Mouse (Mus musculus) myocyte (in vitro differentiated cells): ENCODE results near the gene Tiprl.

Source experiments
- POLR2A ChIP-seq: IDR thresholded peaks from one replicate; pipeline ENCODE4 v1.6.1; 2011; ENCODE audit warnings: low read depth, mild to moderate bottlenecking, control low read depth, moderate library complexity; ENCODE audit not compliant: insufficient read length
- POLR2AphosphoS2 ChIP-seq: IDR thresholded peaks from one replicate; pipeline ENCODE4 v1.6.1; 2011; ENCODE audit warnings: low read depth, control low read depth; ENCODE audit not compliant: insufficient read length
- TCF12 ChIP-seq: IDR thresholded peaks from one replicate; pipeline ENCODE4 v1.6.1; 2011; ENCODE audit warnings: mild to moderate bottlenecking, control low read depth; ENCODE audit not compliant: poor library complexity, insufficient read depth, severe bottlenecking

GRCm38 (mm10) chr1:165201445-165202012, 35.3 kb downstream of the Tiprl start:
- TF ChIP-seq POLR2AphosphoS2 (no peak), POLR2A (no peak), TCF12 (no peak)
